Mouse (Mus musculus) embryonic fibroblast, embryonic 13.5 days (primary cell): ENCODE measurements around the gene Tpk1.

Source experiments
- CTCF ChIP-seq: IDR thresholded peaks from 2 replicates; pipeline ENCODE4 v1.5.1; 2011; ENCODE audit warnings: mild to moderate bottlenecking, control low read depth, low read length, moderate library complexity, borderline replicate concordance; ENCODE audit not compliant: insufficient read depth
- POLR2A ChIP-seq: IDR thresholded peaks from 2 replicates; pipeline ENCODE4 v1.6.1; 2011; ENCODE audit warnings: low read depth, mild to moderate bottlenecking, control low read depth, low read length, moderate library complexity

DNA sequence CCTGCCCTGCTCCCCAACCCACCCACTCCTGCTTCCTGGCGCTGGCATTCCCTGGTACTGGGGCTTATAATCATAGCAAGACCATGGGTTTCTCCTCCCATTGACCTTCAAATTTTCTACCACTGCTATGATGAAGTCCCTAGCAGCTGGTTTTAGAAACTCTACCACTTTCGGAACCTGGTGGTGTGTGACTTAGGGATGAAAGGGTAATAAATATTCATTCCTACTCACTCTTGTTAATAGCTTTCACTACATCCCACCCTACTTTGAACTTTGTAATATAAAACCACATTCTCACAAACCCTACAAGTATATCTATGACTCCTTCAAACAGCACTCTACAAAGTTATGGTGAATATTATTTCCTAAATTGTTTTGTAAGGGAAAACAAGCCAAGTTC is 54.3 kb downstream of the Tpk1 start:
- TF ChIP-seq CTCF (no peak), POLR2A (no peak)
